Mouse (Mus musculus): Measurements from ENCODE around the gene Fam219b. TPM values are rescaled to one million over a fixed set of nuclear protein-coding genes. Genes with fewer than 3 reads are reported as not detected.

The Fam219b gene
- 10.6 and 15.1 TPM in 2 replicates for polyA plus RNA-seq (2015; fragmentation: Nextera tagmentation; extraction: Ambion mirVana)

DNA sequence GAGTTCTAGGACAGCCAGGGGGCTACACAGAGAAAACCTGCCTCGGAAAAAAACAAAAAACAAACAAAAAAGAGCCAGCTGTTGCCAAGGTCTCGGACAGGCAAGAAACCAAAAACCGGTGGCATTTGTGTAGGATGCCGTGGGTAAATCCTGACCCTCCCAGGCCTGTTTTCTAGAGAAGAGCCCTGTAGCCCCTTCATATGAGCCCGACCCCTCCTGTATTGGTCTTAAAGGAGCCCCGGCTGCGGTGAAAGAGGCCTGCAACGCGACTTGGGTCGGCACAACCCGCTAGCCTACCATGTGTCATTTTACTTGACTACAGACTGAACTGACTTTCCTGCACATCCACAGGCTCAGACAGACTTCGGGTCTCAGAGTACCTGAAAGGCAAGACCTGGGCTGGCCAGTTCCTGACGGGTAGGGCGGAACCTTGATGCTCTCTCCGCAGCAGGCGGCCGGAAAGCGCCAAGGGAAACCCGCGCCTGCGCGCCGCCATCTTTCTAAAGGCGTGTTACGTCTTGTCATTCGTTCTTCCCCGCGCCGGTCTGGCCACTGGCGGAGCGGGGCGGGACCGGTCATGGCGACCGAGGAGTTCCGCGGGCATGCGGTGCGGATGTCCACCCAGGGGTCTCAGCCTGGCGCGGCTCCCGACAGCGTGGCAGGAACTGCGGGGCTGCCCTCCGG, at the start of gene Fam219b:
TSS of gene Fam219b (plus strand) at position 485 of the 684 bp plus-strand sequence.
- 2% methylated on average over 45 of the region's 45 CpGs for WGBS
- Histone ChIP-seq H3K4me3 (peak within 1 kb of the TSS; percentile 75), H3K27me3 (no peaks in the 10 kb centered on the region), H3K36me3 (peaks cover 38% of the 10 kb centered on the region), H3K27ac (peak within 1 kb of the TSS; percentile 81), H3K9me3 (replicated peaks) (no peaks in the 10 kb centered on the region), H3K4me1 (replicated peaks) (peaks cover 16% of the 10 kb centered on the region), H3K9ac (peak within 1 kb of the TSS; percentile 80), H3K4me2 (peak within 1 kb of the TSS; percentile 76)
- ATAC-seq (replicated peaks; ENCODE audit: insufficient number of reproducible peaks, insufficient read depth, low FRiP score, low read depth): peak; percentile 89

DNA sequence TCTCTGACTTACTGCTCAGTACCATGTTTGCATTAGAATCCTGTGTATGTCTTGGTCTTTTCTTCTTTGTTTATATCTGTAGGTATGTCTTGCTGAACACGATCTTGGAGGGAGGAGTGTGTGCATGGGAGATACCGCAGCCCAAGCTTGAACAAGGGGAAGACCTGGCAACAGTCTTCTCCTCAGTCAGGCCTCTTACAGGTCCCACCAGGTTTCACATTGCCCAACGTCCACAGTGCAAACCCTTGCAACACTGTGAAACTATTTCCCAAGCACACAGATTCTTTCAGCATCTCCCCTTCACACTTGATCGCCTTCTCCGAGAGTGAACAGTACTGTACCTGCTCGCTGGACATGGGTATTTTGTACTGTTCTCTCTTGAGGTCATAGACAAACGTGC, 49.5 kb upstream of the Fam219b start:
- Histone ChIP-seq H3K9ac (no peak overlapping the region), H3K9me3 (replicated peaks) (no peaks in the 10 kb centered on the region; the same call in 1 of the 2 replicates)
- WGBS: 67% methylated on average over 7 of the region's 7 CpGs

DNA sequence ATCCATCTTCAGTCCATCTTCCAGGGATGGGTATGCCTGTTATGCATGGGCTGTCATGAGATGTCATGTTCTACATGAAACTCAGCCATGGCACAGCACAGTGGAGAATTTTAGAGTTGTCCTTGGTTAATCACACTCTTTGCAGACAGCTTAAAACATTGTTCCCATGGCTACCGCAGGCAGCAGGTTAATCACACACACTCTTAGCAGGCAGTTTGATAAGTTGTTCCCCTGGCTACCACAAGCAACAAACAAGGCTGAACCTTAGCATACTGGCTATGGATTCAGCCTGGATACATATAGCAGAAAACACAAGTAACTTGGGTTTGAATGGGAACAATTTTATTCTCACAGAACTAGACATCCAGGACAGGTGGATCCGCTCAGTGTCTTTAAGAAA, 43.8 kb upstream of the Fam219b start:
- no peaks in the 10 kb centered on the region; the same call in 1 of the 2 replicates for H3K9me3 ChIP-seq (replicated peaks)
- H3K27me3 ChIP-seq: no peaks in the 10 kb centered on the region
- no peak overlapping the region for H3K27ac ChIP-seq
- H3K4me1 ChIP-seq (replicated peaks): no peaks in the 10 kb centered on the region
- no peak overlapping the region for H3K9ac ChIP-seq
- H3K4me2 ChIP-seq: no peak overlapping the region
- WGBS: 65% methylated on average over 2 of the region's 2 CpGs
- no peak for ATAC-seq (replicated peaks; ENCODE audit: insufficient number of reproducible peaks, insufficient read depth, low FRiP score, low read depth)
- H3K4me3 ChIP-seq: no peak overlapping the region
- no peaks in the 10 kb centered on the region for H3K36me3 ChIP-seq

More for the DNA sequence above, 49.5 kb upstream of the Fam219b start:
- 0 out of 2 replicates have a peak, but pooled peaks cover 2% of the 10 kb centered on the region for H3K27me3 ChIP-seq
- no peak for ATAC-seq (replicated peaks; ENCODE audit: insufficient number of reproducible peaks, insufficient read depth, low FRiP score, low read depth)
- H3K4me2 ChIP-seq: no peak overlapping the region
- H3K4me3 ChIP-seq: no peak overlapping the region
- H3K27ac ChIP-seq: no peak overlapping the region
- no peaks in the 10 kb centered on the region for H3K36me3 ChIP-seq
- 0 out of 2 replicates have a peak, but pooled peaks cover 3% of the 10 kb centered on the region for H3K4me1 ChIP-seq (replicated peaks)

GRCm38 (mm10) chr9:57494970-57495369, 42.4 kb upstream of the Fam219b start:
- Histone ChIP-seq H3K9ac (no peak overlapping the region), H3K36me3 (no peaks in the 10 kb centered on the region), H3K9me3 (replicated peaks) (no peaks in the 10 kb centered on the region; the same call in 1 of the 2 replicates), H3K4me1 (replicated peaks) (no peaks in the 10 kb centered on the region), H3K27ac (no peak overlapping the region), H3K4me2 (no peak overlapping the region), H3K27me3 (0 out of 2 replicates have a peak, but pooled peaks cover 7% of the 10 kb centered on the region), H3K4me3 (no peak overlapping the region)
- no peak for ATAC-seq (replicated peaks; ENCODE audit: insufficient number of reproducible peaks, insufficient read depth, low FRiP score, low read depth)

GRCm38 (mm10) chr9:57497236-57497635, 40.1 kb upstream of the Fam219b start:
- Histone ChIP-seq H3K27me3 (peaks cover 29% of the 10 kb centered on the region), H3K4me1 (replicated peaks) (peaks cover 4% of the 10 kb centered on the region), H3K4me2 (no peak overlapping the region), H3K4me3 (no peak overlapping the region), H3K9me3 (replicated peaks) (no peaks in the 10 kb centered on the region), H3K27ac (no peak overlapping the region), H3K36me3 (no peaks in the 10 kb centered on the region), H3K9ac (no peak overlapping the region)
- 62% methylated on average over 5 of the region's 5 CpGs for WGBS
- ATAC-seq (replicated peaks; ENCODE audit: insufficient number of reproducible peaks, insufficient read depth, low FRiP score, low read depth): no peak

DNA sequence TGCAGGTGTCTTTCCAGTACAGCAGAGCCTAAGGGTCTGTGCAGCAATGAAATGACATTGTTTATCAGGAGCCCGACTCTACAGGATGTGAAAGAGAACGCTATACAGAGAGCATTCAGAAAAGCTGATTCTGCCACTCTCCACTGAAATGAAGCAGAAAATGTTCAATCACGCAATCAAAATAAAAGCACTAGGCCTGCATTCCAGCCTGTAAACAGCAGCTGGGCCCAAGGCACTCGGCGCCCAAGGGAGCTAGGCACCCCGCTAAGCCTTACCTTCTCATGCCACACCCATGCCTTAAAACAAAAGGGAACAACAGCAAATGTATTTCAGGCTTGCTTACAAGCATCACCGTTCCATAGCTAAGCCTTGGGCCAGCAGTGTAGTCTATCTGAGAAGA, 38.8 kb upstream of the Fam219b start:
- Histone ChIP-seq H3K9ac (no peak overlapping the region), H3K27me3 (peaks cover 42% of the 10 kb centered on the region), H3K4me3 (no peak overlapping the region), H3K36me3 (no peaks in the 10 kb centered on the region), H3K4me1 (replicated peaks) (peaks cover 16% of the 10 kb centered on the region), H3K27ac (no peak overlapping the region), H3K9me3 (replicated peaks) (no peaks in the 10 kb centered on the region), H3K4me2 (no peak overlapping the region)
- no peak for ATAC-seq (replicated peaks; ENCODE audit: insufficient number of reproducible peaks, insufficient read depth, low FRiP score, low read depth)
- 61% methylated on average over 7 of the region's 7 CpGs for WGBS

- WGBS: 23% methylated on average over 13 of the region's 13 CpGs
- ATAC-seq (replicated peaks; ENCODE audit: insufficient number of reproducible peaks, insufficient read depth, low FRiP score, low read depth): no peak
- Histone ChIP-seq H3K36me3 (no peaks in the 10 kb centered on the region), H3K9me3 (replicated peaks) (no peaks in the 10 kb centered on the region), H3K9ac (no peak overlapping the region), H3K4me1 (replicated peaks) (peaks cover 45% of the 10 kb centered on the region), H3K27ac (no peak overlapping the region), H3K4me3 (no peak overlapping the region), H3K4me2 (peak overlapping the region; percentile 26; the same call in 1 of the 2 replicates), H3K27me3 (peaks cover 57% of the 10 kb centered on the region)
These were observed 35.9 kb upstream of the Fam219b start for GRCm38 (mm10) chr9:57501452-57501851.

DNA sequence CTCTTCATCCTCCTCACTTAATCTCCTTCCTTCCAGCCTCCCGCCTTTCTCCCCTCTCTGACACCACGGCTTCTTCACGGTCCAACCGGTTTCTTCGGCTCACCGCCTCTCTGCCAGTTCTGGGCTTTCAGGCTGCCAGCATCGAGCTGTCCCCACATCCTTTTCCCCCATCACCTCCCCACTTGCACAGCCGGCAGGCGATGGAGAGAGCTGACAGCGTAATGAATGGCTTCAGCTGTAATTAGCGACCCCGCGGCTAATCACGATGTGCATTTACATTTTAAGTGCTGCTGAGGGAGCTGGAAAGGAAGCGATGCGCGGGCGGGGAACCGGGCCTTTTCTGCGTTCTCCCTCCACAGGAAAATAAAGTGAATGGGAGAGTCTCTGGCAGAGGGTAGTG, 35.5 kb upstream of the Fam219b start:
- Histone ChIP-seq H3K9me3 (replicated peaks) (no peaks in the 10 kb centered on the region), H3K27me3 (peaks cover 57% of the 10 kb centered on the region), H3K36me3 (no peaks in the 10 kb centered on the region), H3K4me1 (replicated peaks) (peaks cover 46% of the 10 kb centered on the region), H3K27ac (no peak overlapping the region), H3K9ac (no peak overlapping the region), H3K4me3 (no peak overlapping the region), H3K4me2 (peak overlapping the region; percentile 26)
- 12% methylated on average over 20 of the region's 20 CpGs for WGBS
- no peak for ATAC-seq (replicated peaks; ENCODE audit: insufficient number of reproducible peaks, insufficient read depth, low FRiP score, low read depth)

DNA sequence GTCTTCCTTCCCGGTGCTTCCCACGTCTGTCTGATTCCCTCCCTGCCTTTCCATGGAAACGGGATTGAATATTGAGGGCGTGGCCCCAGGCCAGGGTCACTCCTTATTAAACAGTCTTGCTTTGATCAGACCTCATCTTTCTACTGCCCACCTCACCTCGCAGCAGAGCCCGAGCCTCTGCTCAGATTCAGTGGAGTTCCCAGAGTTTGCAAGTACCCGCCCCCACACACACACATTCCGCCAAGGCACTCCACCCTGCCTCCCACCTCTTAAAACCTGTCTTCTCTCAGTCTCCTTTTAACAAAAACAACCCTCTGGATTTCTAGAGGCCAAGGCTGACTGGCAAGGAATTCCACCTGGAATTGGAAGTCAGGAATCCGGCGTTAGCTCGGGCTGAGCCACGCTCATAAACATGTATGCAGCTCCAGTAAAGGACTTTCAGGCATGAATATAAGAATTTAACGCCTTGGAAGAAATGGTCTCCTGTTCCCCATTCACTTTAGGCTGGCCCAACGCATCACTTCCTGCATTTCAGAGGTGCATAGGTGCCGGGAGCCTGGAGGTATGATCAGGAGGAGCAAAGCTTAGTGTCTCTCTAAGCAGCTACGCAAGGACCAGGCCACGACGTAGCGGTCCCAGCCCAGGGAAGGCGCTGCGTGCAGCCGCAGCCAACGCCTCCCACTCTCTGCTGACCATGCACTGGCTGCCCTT, 34.3 kb upstream of the Fam219b start:
- no peak for ATAC-seq (replicated peaks; ENCODE audit: insufficient number of reproducible peaks, insufficient read depth, low FRiP score, low read depth)
- Histone ChIP-seq H3K9me3 (replicated peaks) (no peaks in the 10 kb centered on the region), H3K27ac (peak overlapping the region; percentile 16; the same call in 1 of the 2 replicates), H3K4me2 (peak overlapping the region; percentile 94), H3K36me3 (no peaks in the 10 kb centered on the region), H3K4me1 (replicated peaks) (peaks cover 46% of the 10 kb centered on the region), H3K4me3 (peak overlapping the region; percentile 52), H3K9ac (peak overlapping the region; percentile 14; the same call in 1 of the 2 replicates), H3K27me3 (peaks cover 57% of the 10 kb centered on the region)
- WGBS: 8% methylated on average over 23 of the region's 23 CpGs

GRCm38 (mm10) chr9:57503622-57504380, 33.5 kb upstream of the Fam219b start, which contains the start of gene Rpp25:
TSS of gene Rpp25 (plus strand) at chr9:57504026.
- H3K36me3 ChIP-seq: no peaks in the 10 kb centered on the region
- H3K9ac ChIP-seq: peak within 1 kb of the TSS; percentile 48
- H3K27me3 ChIP-seq: peaks cover 57% of the 10 kb centered on the region
- peak within 1 kb of the TSS; percentile 16; the same call in 1 of the 2 replicates for H3K27ac ChIP-seq
- H3K4me2 ChIP-seq: peak within 1 kb of the TSS; percentile 94
- ATAC-seq (replicated peaks; ENCODE audit: insufficient number of reproducible peaks, insufficient read depth, low FRiP score, low read depth): peak; percentile 69
- H3K9me3 ChIP-seq (replicated peaks): no peaks in the 10 kb centered on the region
- peak within 1 kb of the TSS; percentile 52 for H3K4me3 ChIP-seq
- WGBS: 1% methylated on average over 46 of the region's 46 CpGs
- peaks cover 46% of the 10 kb centered on the region for H3K4me1 ChIP-seq (replicated peaks)

DNA sequence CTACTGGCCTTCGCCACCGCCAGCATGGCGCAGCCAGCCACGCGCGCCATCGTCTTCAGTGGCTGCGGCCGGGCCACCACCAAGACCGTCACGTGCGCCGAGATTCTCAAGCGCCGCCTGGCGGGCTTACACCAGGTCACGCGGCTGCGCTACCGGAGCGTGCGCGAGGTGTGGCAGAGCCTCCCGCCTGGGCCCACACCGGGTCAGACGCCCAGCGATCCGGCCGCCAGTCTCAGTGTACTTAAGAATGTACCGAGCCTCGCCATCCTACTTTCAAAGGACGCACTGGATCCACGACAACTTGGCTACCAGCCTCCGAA, 33.0 kb upstream of the Fam219b start:
- H3K4me1 ChIP-seq (replicated peaks): peaks cover 46% of the 10 kb centered on the region
- under 1% methylated on average over 34 of the region's 34 CpGs for WGBS
- ATAC-seq (replicated peaks; ENCODE audit: insufficient number of reproducible peaks, insufficient read depth, low FRiP score, low read depth): peak; percentile 51; the same call in 1 of the 2 replicates
- H3K36me3 ChIP-seq: no peaks in the 10 kb centered on the region
- no peaks in the 10 kb centered on the region for H3K9me3 ChIP-seq (replicated peaks)
- H3K27me3 ChIP-seq: peaks cover 55% of the 10 kb centered on the region
- peak overlapping the region; percentile 52 for H3K4me3 ChIP-seq
- peak overlapping the region; percentile 48 for H3K9ac ChIP-seq
- H3K4me2 ChIP-seq: peak overlapping the region; percentile 94
- H3K27ac ChIP-seq: no peak overlapping the region
